Mouse (Mus musculus): Measurements from ENCODE around the gene Pex11a.

- TF ChIP-seq CTCF (conservative IDR thresholded peaks at IDR 0.05; ENCODE audit: insufficient read depth, insufficient read length, low read depth, low read length) = no peak
- TF ChIP-seq POLR2A (IDR thresholded peaks at IDR 0.05; ENCODE audit: low read depth, low read length) = no peak
Measured at GRCm38 (mm10) chr7:79758176-79758575, 15.2 kb upstream of the Pex11a start.

All from kidney, adult 2 months (tissue).